Mouse (Mus musculus) liver, embryonic 12.5 days (tissue): ENCODE data around the gene Fam13c. TPM values are rescaled to one million over a fixed set of nuclear protein-coding genes. Genes with fewer than 3 reads are reported as not detected.
"Not testable (repeated sequence)": the region's sequence is repeated elsewhere in the genome, so short reads cannot be mapped to it uniquely, and the experiment has no call there.

Experiments used
- ATAC-seq: fragments of 200-750 bp; cut with Nextera tagmentation; 2 replicates; pipeline ENCODE4 v1.8.0; 2017; ENCODE audit warnings: moderate number of reproducible peaks, mild to moderate bottlenecking, moderate library complexity
- H3K27ac ChIP-seq: fragments of 300-500 bp; sonication (generic); 2 replicates; pipeline ENCODE4 v1.5.1; 2016; ENCODE audit warnings: mild to moderate bottlenecking
- H3K27me3 ChIP-seq: fragments of 300-500 bp; sonication (generic); replicated peaks from 2 replicates; pipeline ENCODE4 v1.6.1; 2016; ENCODE audit warnings: mild to moderate bottlenecking, moderate library complexity
- H3K36me3 ChIP-seq: fragments of 300-500 bp; sonication (generic); 2 replicates; pipeline ENCODE4 v1.6.1; 2016; ENCODE audit warnings: mild to moderate bottlenecking, moderate library complexity
- H3K4me1 ChIP-seq: fragments of 300-500 bp; sonication (generic); 2 replicates; pipeline ENCODE4 v1.6.1; 2016
- H3K4me2 ChIP-seq: fragments of 300-500 bp; sonication (generic); 2 replicates; pipeline ENCODE4 v1.6.1; 2016; ENCODE audit warnings: mild to moderate bottlenecking, moderate library complexity
- H3K4me3 ChIP-seq: fragments of 300-500 bp; sonication (generic); 2 replicates; pipeline ENCODE4 v1.5.1; 2016; ENCODE audit warnings: mild to moderate bottlenecking, moderate library complexity
- H3K9ac ChIP-seq: fragments of 300-500 bp; sonication (generic); 2 replicates; pipeline ENCODE4 v1.6.1; 2016; ENCODE audit warnings: mild to moderate bottlenecking, moderate library complexity
- H3K9me3 ChIP-seq: fragments of 300-500 bp; sonication (generic); replicated peaks from 2 replicates; pipeline ENCODE4 v1.6.1; 2016; ENCODE audit warnings: mild to moderate bottlenecking, moderate library complexity
- WGBS: fragments of 180-500 bp; shearing (Covaris S2); methylation state at CpG from one replicate; pipeline ENCODE4 v1.1.7; 2016; ENCODE audit not compliant: insufficient replicate concordance; 5-methylcytosine and 5-hydroxymethylcytosine counted together
- polyA plus RNA-seq: library from polyadenylated mRNA; unstranded; fragments of >200 nt; fragmentation: Nextera tagmentation; extraction: Ambion mirVana; gene quantifications from 2 replicates; pipeline ENCODE4 v1.2.1, GENCODE M21; 2016

The Fam13c gene
- polyA plus RNA-seq, 1 experiment from 2014 or later = 0.56 TPM

DNA sequence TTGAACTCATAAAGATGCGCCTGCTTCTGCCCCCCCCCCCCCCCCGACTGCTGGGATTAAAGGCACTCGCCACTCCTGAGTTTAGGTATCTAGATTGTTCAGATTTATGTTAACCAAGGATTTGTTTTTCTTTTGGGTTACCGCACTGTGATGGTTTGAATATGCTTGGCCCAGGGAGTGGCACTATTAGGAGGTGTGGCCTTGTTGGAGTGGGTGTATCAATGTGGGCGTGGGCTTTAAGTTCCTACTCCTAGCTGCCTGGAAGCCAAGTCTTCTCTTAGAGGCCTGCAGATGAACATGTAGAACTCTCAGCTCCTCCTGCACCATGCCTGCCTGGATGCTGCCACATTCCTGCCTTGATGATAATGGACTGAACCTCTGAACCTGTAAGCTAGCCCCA, 6.5 kb upstream of the Fam13c start:
- not testable (repeated sequence) for ATAC-seq

DNA sequence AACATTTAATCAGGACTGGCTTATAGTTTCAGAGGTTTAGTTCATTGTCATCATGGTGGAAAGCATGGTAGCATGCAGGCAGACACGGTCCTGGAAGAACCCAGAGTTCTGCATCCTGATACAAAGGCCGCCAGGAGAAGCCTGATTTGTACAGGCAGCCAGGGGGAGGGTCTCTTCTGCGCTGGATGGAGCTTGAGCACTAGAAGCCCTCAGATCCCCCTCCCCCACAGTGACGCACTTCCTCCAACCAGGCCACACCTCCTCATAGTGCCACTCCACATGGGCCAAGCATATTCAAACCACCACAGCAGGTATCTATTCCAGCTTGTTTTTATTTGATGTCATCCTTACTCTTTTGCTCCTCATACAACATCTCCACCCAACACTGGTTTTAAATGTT, 3.6 kb upstream of the Fam13c start:
- Histone ChIP-seq H3K36me3 (no peaks in the 10 kb centered on the region), H3K4me1 (peaks cover 3% of the 10 kb centered on the region), H3K4me3 (no peak overlapping the region), H3K9ac (no peak overlapping the region), H3K27ac (no peak overlapping the region), H3K4me2 (no peak overlapping the region), H3K9me3 (0 out of 2 replicates have a peak, but pooled peaks cover 7% of the 10 kb centered on the region), H3K27me3 (peaks cover 25% of the 10 kb centered on the region)
- ATAC-seq = no peak
- 56% methylated on average over 4 of the region's 4 CpGs for WGBS

More for the DNA sequence above, 6.5 kb upstream of the Fam13c start:
- not testable (repeated sequence) for H3K4me3 ChIP-seq, H3K4me2 ChIP-seq, H3K36me3 ChIP-seq, H3K9ac ChIP-seq, H3K27ac ChIP-seq, H3K27me3 ChIP-seq, H3K4me1 ChIP-seq
- H3K9me3 ChIP-seq = 0 out of 2 replicates have a peak, but pooled peaks cover 11% of the 10 kb centered on the region
- 68% methylated on average over 5 of the region's 5 CpGs for WGBS

GRCm38 (mm10) chr10:70437289-70437688, 3.0 kb upstream of the Fam13c start:
- H3K27ac ChIP-seq = no peak overlapping the region
- no peak overlapping the region for H3K4me3 ChIP-seq
- WGBS = 55% methylated on average over 5 of the region's 5 CpGs
- H3K36me3 ChIP-seq = no peaks in the 10 kb centered on the region
- no peak for ATAC-seq
- H3K4me1 ChIP-seq = peaks cover 3% of the 10 kb centered on the region
- H3K9ac ChIP-seq = no peak overlapping the region
- H3K9me3 ChIP-seq = 0 out of 2 replicates have a peak, but pooled peaks cover 7% of the 10 kb centered on the region
- H3K4me2 ChIP-seq = no peak overlapping the region
- peaks cover 25% of the 10 kb centered on the region for H3K27me3 ChIP-seq

GRCm38 (mm10) chr10:70440639-70441461, 569 bp downstream of the Fam13c start:
- Histone ChIP-seq H3K4me3 (peak overlapping the region; percentile 48), H3K9me3 (no peaks in the 10 kb centered on the region), H3K27me3 (peaks cover 25% of the 10 kb centered on the region), H3K4me1 (peaks cover 3% of the 10 kb centered on the region), H3K27ac (no peak overlapping the region), H3K36me3 (no peaks in the 10 kb centered on the region), H3K9ac (0 out of 2 replicates have a peak overlapping the region, but pooled peaks have one; percentile 28), H3K4me2 (peak overlapping the region; percentile 67)
- ATAC-seq = no peak
- WGBS = 3% methylated on average over 44 of the region's 44 CpGs

GRCm38 (mm10) chr10:70442156-70442555, 1.9 kb downstream of the Fam13c start:
- no peak overlapping the region for H3K4me3 ChIP-seq
- WGBS = 52% methylated on average over 2 of the region's 2 CpGs
- no peaks in the 10 kb centered on the region for H3K36me3 ChIP-seq
- H3K9me3 ChIP-seq = no peaks in the 10 kb centered on the region
- no peak overlapping the region for H3K9ac ChIP-seq
- no peak for ATAC-seq
- peaks cover 3% of the 10 kb centered on the region for H3K4me1 ChIP-seq
- H3K27ac ChIP-seq = no peak overlapping the region
- H3K27me3 ChIP-seq = peaks cover 25% of the 10 kb centered on the region
- H3K4me2 ChIP-seq = no peak overlapping the region

GRCm38 (mm10) chr10:70442623-70443022, 2.3 kb downstream of the Fam13c start:
- Histone ChIP-seq H3K9me3 (no peaks in the 10 kb centered on the region), H3K36me3 (no peaks in the 10 kb centered on the region), H3K27ac (no peak overlapping the region), H3K4me1 (peaks cover 3% of the 10 kb centered on the region), H3K4me2 (no peak overlapping the region), H3K27me3 (peaks cover 25% of the 10 kb centered on the region), H3K4me3 (no peak overlapping the region), H3K9ac (no peak overlapping the region)
- ATAC-seq = no peak
- 59% methylated on average over 5 of the region's 5 CpGs for WGBS

DNA sequence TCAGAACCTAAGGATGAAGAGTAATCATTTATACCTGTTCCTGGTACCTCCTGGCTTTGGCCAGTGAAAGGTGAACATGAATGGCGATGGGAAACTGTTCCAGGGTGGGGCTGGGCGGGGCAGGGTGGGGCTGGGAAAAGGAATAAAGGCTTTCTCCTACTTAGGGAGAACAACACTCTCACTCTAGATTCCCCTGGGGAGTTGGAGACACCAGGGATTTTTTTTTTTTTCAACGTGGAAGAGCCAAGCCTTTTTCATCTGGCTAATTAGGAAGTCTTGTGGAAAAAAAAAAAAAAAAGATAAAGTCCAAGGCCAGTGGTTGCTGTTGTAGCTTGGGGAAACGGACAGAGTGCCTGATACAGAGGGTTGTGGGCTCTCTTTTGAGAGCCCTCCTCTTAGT, 7.5 kb downstream of the Fam13c start:
- Histone ChIP-seq H3K4me2 (no peak overlapping the region), H3K9me3 (no peaks in the 10 kb centered on the region), H3K27me3 (no peaks in the 10 kb centered on the region), H3K4me1 (no peaks in the 10 kb centered on the region), H3K27ac (no peak overlapping the region), H3K9ac (no peak overlapping the region), H3K4me3 (no peak overlapping the region), H3K36me3 (no peaks in the 10 kb centered on the region)
- no peak for ATAC-seq
- WGBS = 37% methylated on average over 4 of the region's 4 CpGs

DNA sequence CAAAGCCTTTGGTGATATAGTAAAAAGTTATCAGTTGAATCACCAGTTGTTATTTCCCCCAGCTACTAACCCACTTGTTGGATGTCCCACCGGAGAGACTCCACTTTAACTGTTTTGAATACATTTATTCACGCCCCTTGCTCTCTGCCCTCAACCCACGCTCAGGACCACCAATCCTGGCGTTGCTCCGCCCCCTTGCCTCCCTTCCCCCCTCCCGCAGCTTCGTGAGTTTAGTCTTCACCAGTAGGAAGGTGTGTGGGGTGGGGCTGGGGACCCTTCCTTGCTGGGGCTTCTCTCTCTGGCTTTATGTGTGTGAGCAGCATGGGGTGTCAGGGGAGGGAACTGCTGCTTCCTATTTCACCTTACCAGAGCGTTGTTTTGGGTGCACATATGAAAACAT, 8.9 kb downstream of the Fam13c start:
- Histone ChIP-seq H3K36me3 (no peaks in the 10 kb centered on the region), H3K9ac (no peak overlapping the region), H3K4me2 (no peak overlapping the region), H3K27me3 (no peaks in the 10 kb centered on the region), H3K4me3 (no peak overlapping the region), H3K4me1 (no peaks in the 10 kb centered on the region), H3K9me3 (no peaks in the 10 kb centered on the region), H3K27ac (no peak overlapping the region)
- 21% methylated on average over 8 of the region's 8 CpGs for WGBS
- no peak for ATAC-seq

DNA sequence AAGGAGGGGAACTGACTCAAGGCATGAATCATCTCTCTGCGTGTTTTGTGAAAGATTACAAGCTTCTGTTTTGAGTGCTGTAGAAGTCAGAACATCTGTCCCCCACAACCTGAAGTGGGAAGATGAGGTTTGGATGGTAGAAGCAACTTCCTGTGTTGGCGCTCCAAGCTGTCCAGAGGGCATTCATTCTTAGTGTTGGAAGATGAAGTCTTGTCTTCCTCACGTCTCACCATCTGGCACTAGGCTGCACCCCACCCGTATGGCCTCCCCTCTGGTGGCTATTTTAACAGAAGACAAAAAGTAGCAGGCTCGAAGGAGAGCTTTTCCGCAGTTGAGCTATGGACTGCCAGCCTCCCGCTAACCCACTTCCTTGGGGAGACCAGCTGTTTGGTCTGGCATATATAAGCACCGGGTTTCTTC, 15.6 kb downstream of the Fam13c start:
- ATAC-seq = no peak
- no peaks in the 10 kb centered on the region for H3K27me3 ChIP-seq
- H3K9me3 ChIP-seq = peaks cover 5% of the 10 kb centered on the region; the same call in 1 of the 2 replicates
- H3K4me3 ChIP-seq = no peak overlapping the region
- 76% methylated on average over 8 of the region's 8 CpGs for WGBS
- H3K4me2 ChIP-seq = no peak overlapping the region
- no peak overlapping the region for H3K27ac ChIP-seq
- no peaks in the 10 kb centered on the region for H3K4me1 ChIP-seq
- no peaks in the 10 kb centered on the region for H3K36me3 ChIP-seq
- no peak overlapping the region for H3K9ac ChIP-seq

GRCm38 (mm10) chr10:70458574-70459263, 18.4 kb downstream of the Fam13c start:
- ATAC-seq = no peak
- 66% methylated on average over 11 of the region's 11 CpGs for WGBS
- no peak overlapping the region for H3K4me2 ChIP-seq
- no peak overlapping the region for H3K9ac ChIP-seq
- H3K4me1 ChIP-seq = no peaks in the 10 kb centered on the region
- H3K4me3 ChIP-seq = no peak overlapping the region
- H3K36me3 ChIP-seq = no peaks in the 10 kb centered on the region
- H3K27me3 ChIP-seq = no peaks in the 10 kb centered on the region
- H3K9me3 ChIP-seq = peaks cover 5% of the 10 kb centered on the region; the same call in 1 of the 2 replicates
- no peak overlapping the region for H3K27ac ChIP-seq

DNA sequence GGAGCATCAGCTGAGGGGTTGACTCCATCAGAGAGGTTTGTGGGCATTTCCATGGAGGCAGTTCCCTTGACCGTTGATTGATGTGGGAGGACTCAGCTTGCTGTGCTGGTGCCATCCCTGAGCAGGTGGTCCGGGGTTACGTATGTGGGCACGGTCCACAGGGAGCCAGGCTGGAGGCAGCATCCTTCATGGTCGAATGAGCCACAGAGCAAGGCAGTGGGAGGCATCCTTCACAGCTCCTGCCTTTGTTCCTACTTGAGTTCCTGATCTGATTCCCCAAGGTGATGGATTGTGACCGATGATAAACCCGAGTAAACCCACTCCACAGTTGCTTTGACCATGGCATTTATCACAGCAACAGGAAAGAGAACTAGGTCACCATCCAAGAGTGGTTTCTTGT, 25.4 kb downstream of the Fam13c start:
- H3K4me3 ChIP-seq = no peak overlapping the region
- H3K27ac ChIP-seq = no peak overlapping the region
- no peak for ATAC-seq
- no peak overlapping the region for H3K4me2 ChIP-seq
- H3K27me3 ChIP-seq = no peaks in the 10 kb centered on the region
- no peaks in the 10 kb centered on the region for H3K36me3 ChIP-seq
- no peak overlapping the region for H3K9ac ChIP-seq
- H3K9me3 ChIP-seq = 0 out of 2 replicates have a peak, but pooled peaks cover 3% of the 10 kb centered on the region
- H3K4me1 ChIP-seq = no peaks in the 10 kb centered on the region
- 67% methylated on average over 7 of the region's 7 CpGs for WGBS

DNA sequence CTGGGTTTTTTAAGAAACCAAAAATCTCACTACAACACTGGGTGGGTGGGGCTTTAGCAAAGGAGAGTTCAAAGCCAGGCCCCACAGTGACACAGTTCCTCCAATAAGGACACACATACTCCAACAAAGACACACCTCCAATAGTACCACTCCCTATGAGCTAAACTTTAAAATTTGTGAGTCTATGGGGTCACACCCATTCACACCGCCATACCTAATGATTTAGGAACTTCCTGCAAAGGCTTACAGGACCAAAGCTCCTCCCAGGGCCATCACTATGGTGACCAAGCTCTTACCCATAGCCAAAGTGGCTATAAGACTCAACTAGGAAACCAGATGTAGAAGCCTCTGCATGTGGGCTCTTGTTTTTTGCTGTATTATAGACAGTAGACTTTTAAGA, 30.6 kb downstream of the Fam13c start:
- H3K4me1 ChIP-seq = no peaks in the 10 kb centered on the region
- ATAC-seq = no peak
- no peak overlapping the region for H3K27ac ChIP-seq
- no peak overlapping the region for H3K9ac ChIP-seq
- no peaks in the 10 kb centered on the region for H3K36me3 ChIP-seq
- H3K9me3 ChIP-seq = peaks cover 14% of the 10 kb centered on the region
- H3K4me3 ChIP-seq = no peak overlapping the region
- H3K4me2 ChIP-seq = no peak overlapping the region
- H3K27me3 ChIP-seq = no peaks in the 10 kb centered on the region
- 42% methylated on average over 1 of the region's 1 CpGs for WGBS
